Comparison of ENCODE assay signal across 28 mouse cellular contexts in genomic region chr8:36358998-36359397, GRCm38 (mm10).
"Had no signal": no experiment of that assay in that cellular context is flagged by ENCODE, and none has a peak within 500 bp of the region (broad histone marks: within the 10 kb centered on the region; RNA-seq: fewer than 3 reads in every experiment).

No protein-coding gene starts in this region.

- H3K9me3 ChIP-seq: heart, embryonic 10.5 days; heart, embryonic 13.5 days; heart, embryonic 15.5 days; hindbrain, embryonic 12.5 days; intestine, embryonic 15.5 days; kidney, embryonic 15.5 days; limb, embryonic 10.5 days; limb, embryonic 12.5 days; liver, embryonic 13.5 days; liver, embryonic 15.5 days had no signal

- H3K9ac ChIP-seq: heart, embryonic 13.5 days; heart, embryonic 15.5 days; hindbrain, embryonic 12.5 days; hindbrain, embryonic 14.5 days; intestine, embryonic 15.5 days; kidney, embryonic 15.5 days; limb, embryonic 12.5 days; liver, embryonic 13.5 days; liver, embryonic 15.5 days; liver, postnatal 0 days had no signal

- DNase-seq: gastrocnemius, postnatal 14 days; gastrocnemius, postnatal 36 days; heart, adult 18-20 months; heart, postnatal 14 days; heart, postnatal 36 days; kidney, adult 18-20 months; kidney, adult 9 months; kidney, postnatal 14 days; kidney, postnatal 4 days; liver; liver, embryonic 13.5 days; liver, postnatal 0 days had no signal

- H3K4me1 ChIP-seq: heart, embryonic 13.5 days; heart, embryonic 15.5 days; hindbrain, embryonic 12.5 days; intestine, embryonic 15.5 days; liver, embryonic 13.5 days; liver, embryonic 15.5 days had no signal

- H3K27ac ChIP-seq: heart, embryonic 10.5 days; heart, embryonic 13.5 days; heart, embryonic 15.5 days; hindbrain, embryonic 12.5 days; hindbrain, embryonic 14.5 days; intestine, embryonic 15.5 days; kidney, embryonic 15.5 days; kidney, postnatal 0 days; layer of hippocampus, adult 2 months; left cerebral cortex, adult 2 months; limb, embryonic 10.5 days; limb, embryonic 12.5 days; liver, embryonic 13.5 days; liver, embryonic 15.5 days had no signal

- H3K4me2 ChIP-seq: heart, embryonic 13.5 days; heart, embryonic 15.5 days; hindbrain, embryonic 12.5 days; hindbrain, embryonic 14.5 days; intestine, embryonic 15.5 days; kidney, embryonic 15.5 days; limb, embryonic 12.5 days; liver, embryonic 11.5 days; liver, embryonic 13.5 days; liver, embryonic 15.5 days had no signal

- H3K36me3 ChIP-seq: heart, embryonic 10.5 days; heart, embryonic 13.5 days; heart, embryonic 15.5 days; hindbrain, embryonic 12.5 days; intestine, embryonic 15.5 days; kidney, embryonic 15.5 days; limb, embryonic 10.5 days; limb, embryonic 12.5 days; liver, embryonic 13.5 days; liver, embryonic 15.5 days had no signal

- ATAC-seq: hindbrain, embryonic 16.5 days; intestine, embryonic 15.5 days; intestine, postnatal 0 days; liver, postnatal 0 days had no signal

- H3K27me3 ChIP-seq: heart, embryonic 13.5 days; heart, embryonic 15.5 days; hindbrain, embryonic 12.5 days; intestine, embryonic 15.5 days; kidney, embryonic 15.5 days; limb, embryonic 12.5 days; liver, embryonic 13.5 days; liver, embryonic 15.5 days had no signal

- H3K4me3 ChIP-seq: heart, embryonic 10.5 days; heart, embryonic 13.5 days; heart, embryonic 15.5 days; hindbrain, embryonic 12.5 days; intestine, embryonic 15.5 days; kidney, embryonic 15.5 days; layer of hippocampus, adult 2 months; left cerebral cortex, adult 2 months; limb, embryonic 10.5 days; limb, embryonic 12.5 days; liver, embryonic 13.5 days; liver, embryonic 15.5 days had no signal
